Mouse (Mus musculus) T-helper 2 cell (primary cell): ENCODE measurements at regions not wholly inside any gene's neighbourhood (a gene's known extent, or its start where the extent isn't known, plus 50 kb on each side); places are given as distances from the start of the nearest gene placed in this dataset.

ENCODE experiments used
- in situ Hi-C: fragments of 300-600 bp; cut with MboI, MseI; formaldehyde crosslinking; loops from one replicate; pipeline ENCODE4 v1.15.1; 2025; ENCODE audit warnings: high pct_unique_total_duplicates

GRCm38 (mm10) chrX:163812431-163812830, 51.3 kb upstream of the Rnf138rt1 start:
- in situ Hi-C loops: no loop called here

GRCm38 (mm10) chrX:163814806-163815205, 53.7 kb upstream of the Rnf138rt1 start:
- in situ Hi-C loops: no loop called here

- in situ Hi-C loops: no loop called here
Observed at GRCm38 (mm10) chrX:163822298-163822697, 61.2 kb upstream of the Rnf138rt1 start.

GRCm38 (mm10) chrX:163827461-163827860, 66.3 kb upstream of the Rnf138rt1 start:
- in situ Hi-C loops: no loop called here

- in situ Hi-C loops: loop anchor here (10.0 kb wide), 1 partner anchor 339 kb away; no protein-coding TSS in a partner anchor
Observed at GRCm38 (mm10) chrX:163845408-163845807, 63.4 kb upstream of the Ap1s2 start.

GRCm38 (mm10) chrX:163846890-163847289, 61.9 kb upstream of the Ap1s2 start:
- in situ Hi-C loops: loop anchor here (10.0 kb wide), 1 partner anchor 338 kb away; no protein-coding TSS in a partner anchor

- in situ Hi-C loops: loop anchor here (10.0 kb wide), 1 partner anchor 337 kb away; no protein-coding TSS in a partner anchor
Observed at GRCm38 (mm10) chrX:163847651-163848050, 61.2 kb upstream of the Ap1s2 start.

- in situ Hi-C loops: loop anchor here (10.0 kb wide), 1 partner anchor 336 kb away; no protein-coding TSS in a partner anchor
Observed at GRCm38 (mm10) chrX:163848510-163849199, 60.2 kb upstream of the Ap1s2 start.

GRCm38 (mm10) chrX:163850915-163851599, 57.8 kb upstream of the Ap1s2 start:
- in situ Hi-C loops: no loop called here

GRCm38 (mm10) chrX:163858494-163858893, 50.3 kb upstream of the Ap1s2 start:
- in situ Hi-C loops: no loop called here
